Mouse (Mus musculus): Measurements from ENCODE around the gene Ube2cbp.

Ube2cbp gene

DNA sequence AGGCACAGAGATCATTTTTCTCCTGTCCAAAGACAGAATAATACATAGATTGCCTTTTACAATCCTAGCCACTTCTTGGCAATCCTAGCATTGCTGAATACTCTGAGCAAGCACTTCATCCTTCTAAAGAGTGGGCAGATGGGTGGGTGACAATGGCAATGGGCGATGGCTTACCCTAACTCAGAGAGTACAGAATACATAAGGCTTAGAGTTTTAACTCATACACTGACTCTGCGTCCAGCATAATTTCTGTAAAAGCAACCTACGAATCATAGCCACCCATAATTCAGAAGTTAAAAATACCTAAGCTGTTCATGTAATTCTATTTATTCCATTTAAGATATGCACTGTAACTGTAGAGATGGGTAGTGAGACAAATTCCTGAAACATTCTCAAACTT is 29.2 kb downstream of the Ube2cbp start:
- no peak for DNase-seq (ENCODE audit: low read depth, low spot score)

DNA sequence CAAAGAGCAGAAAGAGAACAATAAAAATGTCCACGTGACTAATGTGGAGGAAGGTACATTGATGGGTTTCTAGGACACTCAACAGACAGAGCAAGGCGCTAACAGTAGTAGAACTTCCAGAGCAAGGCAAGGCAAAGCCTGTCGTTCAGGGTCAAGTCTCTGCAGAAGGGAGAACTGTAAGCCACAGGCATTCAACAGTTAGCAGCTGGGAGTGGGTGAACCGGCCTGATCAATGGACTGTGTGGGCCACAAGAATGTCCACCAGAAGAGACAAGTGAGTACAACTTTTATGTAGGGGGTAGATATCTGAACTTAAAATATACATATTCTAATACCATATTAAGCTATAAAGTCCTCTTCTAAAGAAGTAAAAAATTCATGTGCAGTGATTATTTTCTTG is 41.4 kb downstream of the Ube2cbp start:
- DNase-seq (ENCODE audit: low read depth, low spot score) = no peak

DNA sequence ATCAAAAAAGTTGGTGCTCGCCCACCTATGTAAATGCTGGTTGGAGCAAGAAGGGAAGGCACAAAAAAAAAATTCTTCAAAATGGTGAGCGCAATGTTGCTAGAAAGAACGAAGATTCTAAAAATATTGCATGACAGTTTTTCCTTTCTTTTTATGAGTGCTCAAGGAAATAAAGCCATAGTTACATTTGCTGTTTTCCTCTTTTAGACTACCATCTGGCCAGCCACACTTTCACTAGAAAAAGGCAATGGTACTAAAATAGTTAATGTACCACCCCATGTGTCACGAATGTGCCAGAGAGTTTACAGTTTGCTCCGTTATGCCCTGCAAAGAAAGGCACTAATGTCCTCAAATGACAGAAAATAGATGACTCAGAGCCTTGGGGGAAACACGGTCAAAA is 45.4 kb downstream of the Ube2cbp start:
- DNase-seq (ENCODE audit: low read depth, low spot score) = peak; percentile 70

DNA sequence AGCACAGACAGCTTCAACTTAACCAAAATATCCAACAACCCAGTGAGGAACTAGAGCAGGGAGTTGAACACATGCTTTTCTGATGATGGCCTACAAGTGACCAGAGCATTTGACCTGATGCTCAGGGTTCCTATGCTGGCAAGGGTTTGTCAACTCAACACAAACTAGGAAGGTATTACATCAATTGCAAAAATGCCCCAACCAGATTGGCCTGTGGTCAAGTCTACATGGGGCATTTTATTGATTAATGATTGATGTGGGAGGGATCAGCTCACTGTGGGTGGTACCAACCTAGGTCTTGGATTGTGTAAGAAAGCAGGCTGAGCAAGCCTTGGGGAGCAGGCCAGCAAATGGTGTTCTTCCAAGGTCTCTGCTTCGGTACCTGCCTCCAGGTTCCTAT is 46.8 kb downstream of the Ube2cbp start:
- DNase-seq (ENCODE audit: low read depth, low spot score) = no peak

DNA sequence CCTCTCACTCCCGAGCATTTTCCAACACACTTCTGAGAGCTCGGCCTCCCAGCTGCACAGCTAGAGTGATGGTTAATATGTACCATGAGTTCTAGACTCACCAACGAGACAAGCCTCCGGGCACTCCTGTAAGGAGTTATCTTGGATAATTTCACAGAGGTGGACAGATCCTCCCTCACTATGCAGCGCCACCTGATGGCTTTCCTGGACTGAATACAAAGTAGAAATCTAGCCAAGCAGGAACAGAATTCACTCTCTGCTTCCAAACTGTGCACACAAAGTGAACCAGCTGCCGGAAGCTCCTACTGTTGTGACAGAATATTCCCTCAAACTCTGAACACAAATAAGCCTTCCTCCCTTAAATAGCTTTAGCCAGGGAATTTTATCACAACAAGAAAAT is 69.0 kb downstream of the Ube2cbp start:
- peak; percentile 93 for DNase-seq (ENCODE audit: low read depth, low spot score)

- no peak for DNase-seq (ENCODE audit: low read depth, low spot score)
Measured at GRCm38 (mm10) chr9:86395012-86395411, 69.7 kb downstream of the Ube2cbp start.

DNA sequence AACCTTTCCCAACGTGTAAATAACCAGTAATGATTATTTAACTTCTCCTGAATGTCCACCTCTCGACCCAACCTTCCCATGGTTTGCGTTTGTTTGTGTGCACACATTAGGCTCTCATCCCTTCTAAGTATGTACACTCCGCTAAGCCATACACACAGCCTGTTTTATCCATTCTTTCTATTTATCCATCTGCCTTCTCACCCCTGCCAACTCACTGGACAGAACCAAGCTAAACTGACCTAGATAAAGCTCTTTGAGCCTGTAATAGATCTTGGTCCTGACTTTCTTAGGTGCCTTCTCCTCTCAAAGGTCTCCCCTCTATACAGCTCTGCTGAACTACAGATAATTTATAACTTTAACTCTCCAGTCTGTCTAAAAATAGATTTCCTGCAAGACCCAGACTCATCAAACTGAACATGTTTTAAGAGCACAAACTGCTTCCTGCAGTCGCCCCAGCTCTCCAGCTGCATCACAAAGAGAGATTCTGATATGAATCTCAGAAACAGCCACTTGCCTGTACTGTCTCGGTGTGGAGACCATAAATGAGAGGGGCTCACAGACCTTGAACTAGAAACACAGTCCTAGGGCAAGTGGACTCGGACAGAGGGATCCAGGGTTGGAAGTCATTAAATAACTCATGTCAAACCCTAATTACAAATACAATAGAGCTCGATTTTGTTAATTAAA is 71.0 kb downstream of the Ube2cbp start:
- peak; percentile 88 for DNase-seq (ENCODE audit: low read depth, low spot score)

DNA sequence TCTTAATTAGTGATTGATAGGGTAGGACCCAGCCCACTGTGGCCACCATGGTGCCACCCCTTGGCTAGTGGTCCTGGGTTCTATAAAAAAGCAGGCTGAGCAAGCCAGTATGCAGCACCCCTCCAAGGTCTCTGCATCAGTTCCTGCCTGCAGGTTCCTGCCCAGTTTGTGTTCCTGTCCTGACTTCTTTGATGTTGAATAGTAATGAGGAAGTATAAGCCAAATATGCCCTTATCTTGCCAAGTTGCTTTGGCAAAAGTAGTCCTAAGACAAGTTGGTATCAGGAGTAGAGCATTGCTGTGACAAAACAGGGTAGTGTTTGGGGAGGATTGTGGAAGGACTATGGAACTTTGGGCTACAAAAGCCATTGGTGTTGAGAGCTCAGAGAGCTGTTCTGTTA is 73.3 kb downstream of the Ube2cbp start:
- DNase-seq (ENCODE audit: low read depth, low spot score) = no peak

- peak; percentile 45 for DNase-seq (ENCODE audit: low read depth, low spot score)
Measured at GRCm38 (mm10) chr9:86390713-86391112, 74.0 kb downstream of the Ube2cbp start.

DNA sequence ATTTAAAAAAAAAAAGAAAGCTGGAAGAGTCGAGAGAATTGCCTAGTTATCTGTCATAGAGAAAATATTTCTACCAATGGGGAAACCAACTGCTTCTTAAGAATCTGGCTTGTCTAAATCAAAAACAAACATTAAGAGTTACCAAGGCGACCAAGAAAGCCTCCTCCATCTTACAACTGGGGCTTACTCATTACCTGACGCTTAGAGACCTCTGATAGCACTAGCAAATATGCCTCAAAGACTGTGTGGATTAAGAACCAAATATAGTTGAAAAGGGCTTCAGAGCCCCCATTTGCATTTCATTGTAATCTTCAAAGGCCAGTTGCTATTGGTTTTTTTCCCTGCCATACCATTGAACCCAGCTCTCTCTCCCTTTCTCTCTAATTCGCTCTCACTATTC is 76.2 kb downstream of the Ube2cbp start:
- no peak for DNase-seq (ENCODE audit: low read depth, low spot score)

- DNase-seq (ENCODE audit: low read depth, low spot score) = no peak
Measured at GRCm38 (mm10) chr9:86376923-86377322, 87.8 kb downstream of the Ube2cbp start.

DNA sequence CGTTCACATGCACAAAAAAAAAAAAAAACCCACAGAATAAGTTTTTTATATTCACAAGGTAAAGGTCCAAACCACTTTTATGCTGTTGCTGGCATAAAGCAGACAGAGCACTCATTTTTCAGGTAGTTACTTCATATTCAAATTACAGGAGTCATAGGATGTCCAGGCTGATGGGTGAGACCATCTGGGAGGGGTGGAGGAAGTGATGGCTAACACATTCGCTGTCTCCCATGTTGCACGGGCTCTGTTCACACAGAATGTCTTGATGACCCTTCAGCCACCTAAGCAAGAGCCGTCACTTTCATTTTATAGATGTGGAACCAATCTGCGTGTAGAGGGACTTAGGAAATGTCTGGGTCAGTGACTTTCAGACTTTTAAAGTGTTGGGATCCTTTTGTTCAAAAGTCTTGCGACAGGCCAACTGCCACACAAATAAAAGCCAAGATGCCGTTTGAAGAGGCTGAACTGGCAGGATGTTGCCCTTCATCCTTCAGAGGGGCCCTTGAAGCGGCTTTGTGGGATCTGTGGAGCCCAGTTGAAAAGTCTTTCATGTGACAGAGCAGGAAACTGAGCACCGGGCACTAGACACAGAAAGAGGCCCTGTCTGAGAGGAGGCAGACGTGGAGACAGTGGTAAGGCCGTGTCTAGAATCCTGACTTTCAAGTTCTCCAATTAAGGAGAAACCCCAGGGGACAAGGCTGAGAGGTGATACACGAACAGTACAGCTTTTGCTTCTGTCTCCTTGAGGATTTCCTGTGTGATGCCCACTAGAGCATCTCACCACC is 91.8 kb downstream of the Ube2cbp start:
- no peak for DNase-seq (ENCODE audit: low read depth, low spot score)

GRCm38 (mm10) chr9:86369208-86369607 is 95.5 kb downstream of the Ube2cbp start:
- DNase-seq (ENCODE audit: low read depth, low spot score) = no peak

DNA sequence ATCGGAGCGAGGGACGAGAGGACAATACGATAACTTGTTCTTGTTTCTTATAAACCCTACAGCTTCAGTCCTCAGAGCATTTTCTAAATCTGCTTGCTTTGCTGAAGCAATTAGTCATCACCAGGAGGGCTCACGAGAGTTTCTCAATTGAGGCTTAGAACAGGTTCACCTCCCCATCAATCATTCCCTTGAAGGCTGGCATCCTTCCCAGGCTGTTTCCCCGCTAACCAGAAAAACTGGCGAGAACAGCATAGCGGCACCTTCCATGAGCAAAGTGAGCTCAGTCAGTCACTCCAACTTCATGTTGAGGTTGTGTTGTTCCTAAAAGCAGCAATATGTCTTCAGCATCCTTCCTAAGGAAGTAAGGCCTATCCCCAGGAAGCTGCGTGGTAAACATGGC is 104.2 kb downstream of the Ube2cbp start:
- DNase-seq (ENCODE audit: low read depth, low spot score) = peak; percentile 68

DNA sequence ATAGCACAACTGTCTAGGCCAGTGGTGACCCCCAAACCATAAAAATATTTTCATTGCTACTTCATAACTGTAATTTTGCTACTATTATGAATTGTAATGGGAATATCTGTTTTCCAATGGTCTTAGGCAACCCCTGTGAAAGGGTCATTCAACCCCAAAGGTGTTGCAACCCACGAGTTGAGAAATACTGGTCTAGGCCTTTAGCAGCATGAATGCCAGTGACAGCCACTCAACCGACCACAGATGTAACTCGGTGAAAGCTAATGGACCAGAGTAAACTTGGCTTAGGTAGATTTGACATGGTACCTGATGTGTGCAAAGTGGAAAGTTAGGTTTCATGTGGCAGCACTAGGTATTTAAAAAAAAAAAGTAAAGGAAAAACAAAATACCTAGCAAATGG is 108.9 kb downstream of the Ube2cbp start:
- no peak for DNase-seq (ENCODE audit: low read depth, low spot score)

DNA sequence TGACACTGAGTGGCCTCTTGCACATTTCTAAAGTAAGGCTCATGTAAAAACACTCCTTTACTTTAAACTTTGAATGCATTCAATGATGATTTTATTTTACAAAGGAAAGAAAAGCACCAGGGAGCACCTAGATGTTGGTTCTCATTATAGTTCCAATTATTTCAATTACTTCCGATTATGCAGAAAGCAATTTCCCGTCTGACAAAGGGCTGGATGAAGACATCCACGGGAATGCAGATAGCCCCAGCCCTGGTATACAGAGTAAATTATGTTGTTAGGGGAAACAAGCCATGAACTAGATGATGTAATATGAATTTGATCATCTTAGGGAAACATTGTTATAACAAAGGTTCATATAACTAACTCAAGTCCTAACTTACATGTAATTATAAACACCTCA is 113.3 kb downstream of the Ube2cbp start:
- DNase-seq (ENCODE audit: low read depth, low spot score) = no peak

DNA sequence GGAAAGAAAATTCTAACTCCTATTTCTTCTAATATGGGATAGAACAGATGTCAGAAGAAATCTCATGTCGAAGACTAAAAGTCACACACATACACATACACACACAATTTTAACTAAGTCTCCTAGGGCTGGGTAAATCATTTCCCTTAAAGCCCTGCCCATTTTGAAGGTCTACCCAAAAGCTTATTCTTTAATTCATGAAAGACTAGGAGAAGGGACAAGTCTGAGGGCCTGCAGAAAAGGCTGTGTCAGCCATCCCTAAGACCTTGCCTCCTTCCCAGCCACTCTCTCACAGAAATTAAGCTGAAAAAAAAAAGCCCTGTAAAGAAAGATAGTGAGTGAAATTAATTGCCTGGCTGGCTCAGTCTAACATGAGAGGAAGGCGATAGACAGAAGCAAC is 128.0 kb downstream of the Ube2cbp start:
- DNase-seq (ENCODE audit: low read depth, low spot score) = no peak

GRCm38 (mm10) chr9:86336361-86336760 is 128.4 kb downstream of the Ube2cbp start:
- no peak for DNase-seq (ENCODE audit: low read depth, low spot score)

DNA sequence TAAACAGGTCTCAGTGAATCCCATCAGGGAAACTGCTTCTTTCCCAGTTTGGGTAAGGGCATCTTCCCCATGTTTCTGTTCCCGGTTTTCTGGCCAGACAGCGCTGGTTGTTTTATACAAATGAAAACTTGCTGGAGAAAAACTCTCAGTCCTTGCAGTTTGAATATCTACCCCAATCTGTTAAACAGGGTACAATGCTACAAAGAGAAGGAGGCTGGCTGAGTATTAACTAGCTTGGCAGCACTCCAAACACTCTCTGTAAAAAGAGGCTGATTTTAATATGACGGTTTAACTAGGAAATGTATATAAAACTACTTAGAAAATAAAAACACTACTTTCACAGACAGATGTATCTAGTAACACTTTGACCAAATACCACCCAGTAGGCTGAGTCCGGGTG is 129.2 kb downstream of the Ube2cbp start:
- peak; percentile 22 for DNase-seq (ENCODE audit: low read depth, low spot score)

DNA sequence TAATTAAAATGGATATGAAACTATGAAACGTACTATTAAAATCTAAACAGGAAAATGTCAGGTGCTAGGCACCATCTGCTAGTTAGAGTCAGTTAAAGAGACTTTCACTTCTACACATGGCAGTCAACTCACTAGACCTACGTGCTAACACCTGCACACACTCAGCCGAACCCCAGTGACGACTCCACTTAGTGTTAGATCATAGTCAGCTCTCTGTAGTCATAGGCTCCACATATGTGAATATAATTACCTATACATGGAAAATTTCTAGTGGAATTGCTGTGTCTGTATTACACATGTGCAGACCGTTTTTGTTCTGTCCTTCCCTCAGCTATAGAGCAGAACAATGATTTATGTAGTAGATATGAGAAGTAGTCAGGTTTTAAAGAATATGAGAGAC is 130.4 kb downstream of the Ube2cbp start:
- DNase-seq (ENCODE audit: low read depth, low spot score) = no peak

- DNase-seq (ENCODE audit: low read depth, low spot score) = no peak
Measured at GRCm38 (mm10) chr9:86330591-86330990, 134.2 kb downstream of the Ube2cbp start.

DNA sequence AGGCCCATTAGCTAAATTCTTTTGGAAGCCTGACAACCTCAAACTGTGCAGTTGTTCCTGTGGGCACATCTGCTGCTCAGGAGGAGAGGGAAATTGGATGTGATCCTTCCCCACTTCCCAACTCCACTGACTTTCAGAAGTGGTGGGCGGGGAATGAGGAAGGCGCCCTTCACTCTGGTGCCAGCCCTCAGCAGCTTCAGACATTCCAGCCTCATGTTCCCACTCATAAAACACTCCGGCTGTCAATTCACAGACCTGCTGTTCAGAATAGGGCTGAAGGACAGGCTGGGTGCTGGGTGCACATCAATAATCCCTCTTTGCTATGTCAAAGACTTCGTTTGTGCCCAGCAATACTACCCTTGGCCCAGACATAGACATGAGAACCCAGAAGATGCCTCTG is 136.5 kb downstream of the Ube2cbp start:
- peak; percentile 32 for DNase-seq (ENCODE audit: low read depth, low spot score)

GRCm38 (mm10) chr9:86327341-86327740 is 137.4 kb downstream of the Ube2cbp start:
- no peak for DNase-seq (ENCODE audit: low read depth, low spot score)
